Mouse (Mus musculus): ENCODE data around the gene Numb. TPM values are rescaled to one million over a fixed set of nuclear protein-coding genes. Genes with fewer than 3 reads are reported as not detected.
A peak's percentile ranks its signal among the peaks of the same experiment; 100 is the strongest.
"Not testable (repeated sequence)": the region's sequence is repeated elsewhere in the genome, so short reads cannot be mapped to it uniquely, and the experiment has no call there.

Numb gene
- total RNA-seq, 2 experiments from 2014 or later: 16.8 to 21.3 TPM

- no peak for TF ChIP-seq CTCF (IDR thresholded peaks at IDR 0.05)
Observed at GRCm38 (mm10) chr12:83914797-83915196, 6.9 kb downstream of the Numb start.

GRCm38 (mm10) chr12:83914202-83914740 lies 7.5 kb downstream of the Numb start:
- no peak for DNase-seq
- Histone ChIP-seq H3K27ac (peak overlapping the region; percentile 41; the same call in 1 of the 2 replicates), H3K4me3 (no peak overlapping the region)
- TF ChIP-seq CTCF (IDR thresholded peaks at IDR 0.05): no peak
- intact Hi-C loops (cut with DNase I): no loop called here

More at GRCm38 (mm10) chr12:83914797-83915196, 6.9 kb downstream of the Numb start:
- DNase-seq: no peak
- Histone ChIP-seq H3K27ac (peak overlapping the region; percentile 41; the same call in 1 of the 2 replicates), H3K4me3 (no peak overlapping the region)
- intact Hi-C loops (cut with DNase I): no loop called here

GRCm38 (mm10) chr12:83910451-83910850 lies 11.3 kb downstream of the Numb start:
- TF ChIP-seq CTCF (IDR thresholded peaks at IDR 0.05): no peak
- DNase-seq: no peak
- Histone ChIP-seq H3K4me3 (no peak overlapping the region), H3K27ac (no peak overlapping the region)
- intact Hi-C loops (cut with DNase I): no loop called here

GRCm38 (mm10) chr12:83892926-83893325 lies 28.8 kb downstream of the Numb start:
- Histone ChIP-seq H3K4me3 (no peak overlapping the region), H3K27ac (no peak overlapping the region)
- intact Hi-C loops (cut with DNase I): no loop called here
- DNase-seq: no peak
- TF ChIP-seq CTCF (IDR thresholded peaks at IDR 0.05): no peak

GRCm38 (mm10) chr12:83891278-83891677 lies 30.5 kb downstream of the Numb start:
- Histone ChIP-seq H3K27ac (no peak overlapping the region), H3K4me3 (no peak overlapping the region)
- no peak for DNase-seq
- intact Hi-C loops (cut with DNase I): no loop called here
- no peak for TF ChIP-seq CTCF (IDR thresholded peaks at IDR 0.05)

GRCm38 (mm10) chr12:83889128-83889527 lies 32.6 kb downstream of the Numb start:
- H3K4me3 ChIP-seq: no peak overlapping the region
- intact Hi-C loops (cut with DNase I): no loop called here
- H3K27ac ChIP-seq: no peak overlapping the region
- no peak for DNase-seq
- no peak for TF ChIP-seq CTCF (IDR thresholded peaks at IDR 0.05)

GRCm38 (mm10) chr12:83885516-83886285 lies 36.0 kb downstream of the Numb start:
- no peak for DNase-seq
- Histone ChIP-seq H3K4me3 (no peak overlapping the region), H3K27ac (no peak overlapping the region)
- no peak for TF ChIP-seq CTCF (IDR thresholded peaks at IDR 0.05)
- intact Hi-C loops (cut with DNase I): no loop called here

- H3K27ac ChIP-seq; intact Hi-C loops (cut with DNase I); DNase-seq; H3K4me3 ChIP-seq: not testable (repeated sequence)
Observed at GRCm38 (mm10) chr12:83885065-83885464, 36.7 kb downstream of the Numb start.

- Histone ChIP-seq H3K27ac (no peak overlapping the region), H3K4me3 (no peak overlapping the region)
- intact Hi-C loops (cut with DNase I): no loop called here
- DNase-seq: no peak
- no peak for TF ChIP-seq CTCF (IDR thresholded peaks at IDR 0.05)
Observed at GRCm38 (mm10) chr12:83882503-83882902, 39.2 kb downstream of the Numb start.

GRCm38 (mm10) chr12:83882088-83882487 lies 39.6 kb downstream of the Numb start:
- TF ChIP-seq CTCF (IDR thresholded peaks at IDR 0.05): no peak
- intact Hi-C loops (cut with DNase I): no loop called here
- no peak for DNase-seq
- no peak overlapping the region for H3K4me3 ChIP-seq
- no peak overlapping the region for H3K27ac ChIP-seq

GRCm38 (mm10) chr12:83880913-83881312 lies 40.8 kb downstream of the Numb start:
- Histone ChIP-seq H3K27ac (no peak overlapping the region; the same call in 1 of the 2 replicates), H3K4me3 (no peak overlapping the region)
- intact Hi-C loops (cut with DNase I): no loop called here
- no peak for DNase-seq
- TF ChIP-seq CTCF (IDR thresholded peaks at IDR 0.05): no peak

GRCm38 (mm10) chr12:83875097-83875496 lies 46.6 kb downstream of the Numb start:
- Histone ChIP-seq H3K4me3 (no peak overlapping the region), H3K27ac (no peak overlapping the region)
- intact Hi-C loops (cut with DNase I): no loop called here
- DNase-seq: no peak
- no peak for TF ChIP-seq CTCF (IDR thresholded peaks at IDR 0.05)

GRCm38 (mm10) chr12:83874597-83874996 lies 47.1 kb downstream of the Numb start:
- intact Hi-C loops (cut with DNase I): loop anchor here (5.0 kb wide), 1 partner anchor 768 kb away; the partner anchor contains the start of gene Vrtn
- TF ChIP-seq CTCF (IDR thresholded peaks at IDR 0.05): no peak
- DNase-seq: peak; percentile 26
- H3K4me3 ChIP-seq: no peak overlapping the region
- no peak overlapping the region for H3K27ac ChIP-seq

GRCm38 (mm10) chr12:83864501-83864900 lies 57.2 kb downstream of the Numb start:
- TF ChIP-seq CTCF (IDR thresholded peaks at IDR 0.05): no peak
- DNase-seq: no peak
- intact Hi-C loops (cut with DNase I): no loop called here
- H3K4me3 ChIP-seq: no peak overlapping the region
- H3K27ac ChIP-seq: no peak overlapping the region

Data from gastrocnemius, adult 2 months (tissue).